Mouse (Mus musculus) embryo, embryonic 10 days (tissue): ENCODE measurements around the gene Adgrb2.
A peak's percentile ranks its signal among the peaks of the same experiment; 100 is the strongest.

ENCODE experiments used
- DNase-seq: peaks from one replicate; pipeline ENCODE4 v3.0.0-alpha.2; 2015; ENCODE audit warnings: low spot score

Gene Adgrb2

DNA sequence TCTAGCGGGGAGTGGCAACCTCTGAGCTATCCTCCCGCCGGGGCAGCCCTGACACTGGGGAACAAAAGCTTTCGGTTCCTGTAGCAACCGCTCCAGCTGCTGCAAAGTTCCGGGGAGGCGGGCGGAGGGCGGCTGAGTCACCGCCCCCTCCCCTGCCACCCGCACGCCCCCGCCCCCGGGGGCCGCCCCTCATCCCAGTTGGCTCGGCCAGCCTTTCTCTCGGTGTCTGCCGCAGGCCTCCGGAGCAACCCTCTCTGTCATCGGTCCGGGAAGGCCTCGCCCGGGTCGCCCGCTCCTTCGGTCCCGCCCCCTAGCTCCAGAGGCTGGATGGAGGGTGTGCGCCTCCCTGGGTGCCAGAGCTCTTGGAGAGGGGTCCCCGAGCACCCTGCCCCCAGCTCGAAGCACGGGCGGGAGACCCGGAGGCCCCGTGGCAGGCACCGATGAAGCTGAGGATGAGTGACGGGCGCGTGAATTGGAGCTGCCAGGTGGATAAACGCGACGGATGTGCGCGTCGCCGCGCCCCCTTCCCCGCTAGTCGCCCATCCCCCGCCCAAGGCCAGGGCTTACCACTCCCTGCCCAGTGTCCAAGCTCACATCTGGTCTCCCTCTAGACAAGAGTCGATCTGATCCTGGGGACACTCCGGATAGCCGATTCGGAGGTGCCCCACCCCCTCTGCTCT is 3.3 kb downstream of the Adgrb2 start:
- DNase-seq, result peak; percentile 67

DNA sequence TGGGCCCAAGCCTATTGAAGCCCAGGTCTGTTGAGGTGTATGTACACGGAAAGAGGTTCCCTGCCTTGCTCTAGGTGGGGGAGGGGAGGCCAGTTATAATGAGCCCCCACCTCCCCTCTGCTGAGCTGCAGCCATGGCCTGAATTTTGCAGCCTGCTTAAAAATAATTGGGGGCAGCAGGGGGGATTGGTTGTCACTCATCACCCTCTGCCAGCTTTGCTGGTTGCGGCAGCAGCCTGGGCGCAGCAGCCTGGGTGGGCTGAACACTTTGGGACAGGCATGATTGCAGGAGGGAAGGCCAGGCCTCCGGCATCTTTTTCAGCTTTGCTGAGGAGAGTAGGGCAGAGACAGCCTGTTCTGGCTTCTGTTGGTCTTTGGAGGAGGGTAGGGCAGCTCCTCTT is 5.3 kb downstream of the Adgrb2 start:
- no peak for DNase-seq

DNA sequence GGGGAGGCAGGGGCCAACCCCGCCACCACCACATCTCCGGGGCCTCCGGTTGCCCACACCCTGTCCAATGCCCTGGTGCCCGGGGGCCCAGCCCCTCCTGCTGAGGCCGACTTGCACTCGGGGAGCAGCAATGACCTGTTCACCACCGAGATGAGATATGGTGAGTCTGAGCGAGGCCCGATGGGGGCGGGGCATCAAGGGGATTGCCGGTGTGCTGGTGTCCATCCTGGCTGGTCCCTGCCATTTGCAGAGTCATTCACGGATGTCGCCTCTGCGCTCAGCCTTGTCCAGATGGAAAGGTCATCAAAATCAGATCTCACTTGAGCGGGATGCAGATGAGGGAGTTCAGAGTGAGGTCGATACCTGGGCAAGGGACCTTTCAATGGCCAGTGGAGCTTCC is 8.1 kb downstream of the Adgrb2 start:
- DNase-seq, result peak; percentile 19

DNA sequence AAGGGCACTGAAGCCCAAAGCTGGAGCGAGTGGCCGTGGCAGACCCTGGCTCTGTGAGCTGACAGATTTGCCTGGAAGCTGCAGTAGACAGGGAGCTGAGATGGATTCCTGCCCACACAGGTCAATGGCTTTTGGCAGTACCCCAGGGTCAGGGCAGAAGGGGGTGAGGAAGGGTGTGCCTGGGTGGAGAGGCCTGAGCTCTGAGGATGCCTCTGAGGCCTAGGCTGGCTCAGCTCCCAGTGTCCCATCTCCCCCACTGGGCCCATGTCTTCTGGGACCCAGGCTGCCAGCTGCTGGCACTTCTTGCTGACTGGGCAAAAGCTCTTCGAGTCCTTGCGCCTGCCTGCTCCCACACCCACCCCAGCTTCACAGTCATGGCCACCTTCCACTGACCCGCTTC is 8.5 kb downstream of the Adgrb2 start:
- no peak for DNase-seq

DNA sequence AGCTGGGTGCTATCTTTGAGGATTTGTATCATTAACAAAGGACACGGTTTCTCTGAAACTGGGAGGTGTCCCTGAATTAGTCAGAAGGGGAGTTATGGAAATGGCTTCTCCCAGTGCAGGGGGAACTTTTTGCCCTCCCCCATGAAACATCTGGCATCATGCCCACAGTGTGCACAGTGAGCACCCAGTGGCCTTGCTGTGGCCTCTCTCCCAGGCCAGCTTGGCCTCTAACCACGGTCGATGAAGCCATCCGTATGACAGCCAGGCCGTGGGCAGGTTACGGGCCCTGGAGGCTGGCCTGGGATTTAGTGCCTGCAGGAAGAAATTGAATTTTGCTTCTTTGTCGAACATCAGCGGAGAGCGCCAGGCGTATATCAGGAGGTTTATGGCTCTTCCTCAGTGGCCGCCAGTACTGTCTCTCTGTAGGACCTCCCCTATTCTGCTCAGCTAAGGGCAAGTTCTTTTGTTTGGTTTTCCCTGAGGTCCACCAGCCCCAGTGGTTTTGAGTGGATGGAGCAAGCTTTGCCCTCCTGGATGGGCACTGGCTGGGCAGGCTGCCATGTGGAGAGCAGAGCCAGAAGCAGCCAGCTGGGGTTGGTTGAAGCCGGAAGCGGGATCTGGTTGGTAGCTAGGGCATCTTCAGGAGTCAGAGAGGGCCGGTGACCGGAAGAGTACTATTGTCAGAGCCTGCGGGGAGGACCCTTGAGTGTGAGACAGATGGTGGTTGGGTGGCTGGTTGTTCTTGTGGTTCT is 9.4 kb downstream of the Adgrb2 start:
- no peak for DNase-seq

DNA sequence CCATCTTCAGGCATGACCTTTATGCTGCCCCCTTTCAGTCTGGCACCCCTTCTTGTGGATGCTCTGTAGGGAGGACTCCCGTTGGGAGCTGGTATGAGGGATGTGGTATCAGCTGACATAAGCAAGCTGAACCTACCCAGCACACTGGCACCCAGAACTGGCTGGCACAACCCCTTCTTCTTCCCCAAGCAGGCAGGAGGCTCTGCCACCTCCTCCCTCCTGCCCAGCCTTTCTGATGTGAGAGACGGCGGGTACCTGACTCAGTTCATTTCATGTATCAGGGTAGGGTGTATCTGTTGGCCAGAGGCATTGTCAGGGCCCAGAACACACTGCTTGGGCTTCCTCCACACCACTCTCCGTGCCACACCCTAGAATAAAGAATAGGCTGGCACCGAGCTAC is 10.1 kb downstream of the Adgrb2 start:
- DNase-seq, result no peak

DNA sequence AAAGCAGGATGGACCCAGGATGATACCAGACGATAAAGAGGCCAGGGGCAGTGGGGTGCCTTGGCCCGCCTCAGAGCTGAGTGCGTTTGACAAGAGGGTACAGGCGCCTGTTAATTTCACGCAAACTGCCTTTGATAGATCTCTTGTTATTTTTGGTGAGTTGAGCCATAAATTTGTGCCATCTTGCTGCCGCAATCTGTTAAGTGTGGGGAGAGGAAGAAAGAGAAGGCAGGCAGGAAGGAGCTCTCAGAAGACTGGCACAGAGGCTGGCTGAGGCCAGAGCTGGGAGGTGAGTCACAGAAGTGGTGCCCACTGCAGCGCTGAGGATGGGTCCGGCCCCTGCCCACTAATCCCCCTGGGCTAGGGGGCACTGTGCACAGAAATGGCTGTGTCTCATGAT is 10.6 kb downstream of the Adgrb2 start:
- no peak for DNase-seq

DNA sequence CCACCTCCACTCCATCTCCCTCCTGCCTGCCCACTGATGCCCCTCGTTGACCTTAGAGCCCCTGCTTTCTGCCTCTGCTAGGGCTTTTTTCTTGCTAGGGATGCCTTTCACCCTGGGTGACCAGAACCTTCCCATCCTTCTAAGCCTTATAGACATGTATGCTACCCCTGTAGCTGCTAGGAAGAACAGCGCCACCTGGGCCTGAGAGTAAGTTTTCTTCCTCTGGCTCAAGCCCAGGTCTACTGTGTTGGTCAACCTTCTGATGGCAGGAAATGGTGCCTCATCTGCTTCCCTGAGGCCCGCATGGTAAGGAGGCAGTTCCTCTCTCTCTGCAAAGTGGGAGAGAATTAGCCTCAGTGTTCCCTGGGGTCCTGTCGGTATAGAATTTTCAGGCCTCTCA is 11.3 kb downstream of the Adgrb2 start:
- DNase-seq, result no peak

DNA sequence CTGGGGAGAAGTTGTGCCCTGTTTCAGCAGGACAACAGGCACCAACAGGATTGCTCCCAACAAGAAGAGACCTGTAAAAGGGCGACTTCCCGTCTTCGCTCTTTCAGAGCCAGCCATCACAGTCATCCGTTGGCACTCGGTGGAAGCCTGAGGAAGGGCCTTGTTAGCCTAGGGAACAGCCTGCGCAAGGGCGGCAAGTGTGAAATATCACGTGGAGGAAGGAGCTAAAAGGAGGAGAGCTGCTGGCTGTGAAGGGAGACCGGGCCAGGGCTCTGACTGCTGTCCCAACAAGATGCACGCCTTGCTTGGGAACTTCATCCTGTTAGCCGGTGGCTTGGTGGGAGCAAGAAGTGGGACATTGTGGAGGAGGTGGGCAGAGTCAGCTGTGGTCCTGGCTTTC is 13.5 kb downstream of the Adgrb2 start:
- DNase-seq, result no peak

DNA sequence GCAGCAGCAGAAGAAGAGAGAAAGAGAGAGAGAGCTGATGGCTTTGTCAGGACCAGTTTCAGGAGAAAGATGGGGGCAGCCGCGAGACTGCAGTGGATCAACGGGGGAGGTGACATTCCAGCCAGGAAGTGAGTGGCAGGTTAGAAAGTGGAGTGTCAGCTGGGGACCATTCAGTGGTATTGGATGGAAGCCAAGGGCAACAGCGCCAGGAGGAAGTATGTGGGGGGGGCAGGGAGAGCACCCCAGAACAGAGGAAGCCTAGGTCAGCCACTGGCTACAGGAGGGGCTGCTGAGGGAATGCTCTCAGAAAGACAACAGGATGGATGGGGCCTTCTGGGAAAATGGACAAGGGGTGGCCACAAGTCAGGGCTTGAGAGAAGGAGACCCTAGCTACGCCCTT is 17.0 kb downstream of the Adgrb2 start:
- DNase-seq, result no peak

DNA sequence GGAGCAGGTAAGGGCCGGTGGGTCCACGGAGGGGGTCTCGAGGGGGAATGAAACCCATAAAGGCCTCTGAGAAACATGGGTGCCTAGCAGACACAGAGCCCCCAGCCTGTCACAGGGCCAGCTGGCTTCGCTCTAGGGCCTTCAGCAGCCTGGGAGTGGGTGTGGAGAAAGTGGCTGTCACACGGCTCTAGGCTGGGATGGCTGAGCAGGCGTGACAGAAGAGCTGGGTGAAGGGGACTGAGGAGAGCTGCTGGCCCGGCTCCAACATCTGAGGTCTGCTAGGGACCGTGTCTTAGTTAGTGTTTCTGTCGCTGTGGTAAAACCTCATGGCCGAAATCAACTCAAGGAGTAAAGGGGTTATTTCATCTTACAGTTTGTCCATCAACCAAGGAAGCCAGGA is 17.5 kb downstream of the Adgrb2 start:
- no peak for DNase-seq

DNA sequence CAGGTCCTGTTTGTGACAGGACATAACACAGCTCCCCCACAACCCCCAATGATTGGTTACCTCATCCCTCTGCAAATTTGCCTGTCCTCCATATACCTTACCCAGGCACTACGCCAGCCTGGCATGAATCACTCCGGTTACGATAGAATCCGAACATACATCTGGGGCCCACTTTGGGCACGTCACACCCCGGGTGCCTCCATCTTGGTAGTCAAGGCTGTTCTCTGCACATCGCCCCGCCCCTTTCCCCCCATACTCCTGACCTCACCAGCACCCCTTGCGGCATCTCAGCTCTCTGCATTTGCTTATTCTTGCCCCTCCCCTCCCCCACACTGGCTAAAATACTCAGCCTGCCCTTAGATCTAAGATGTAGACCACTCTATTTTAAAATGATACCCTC is 20.9 kb downstream of the Adgrb2 start:
- no peak for DNase-seq

DNA sequence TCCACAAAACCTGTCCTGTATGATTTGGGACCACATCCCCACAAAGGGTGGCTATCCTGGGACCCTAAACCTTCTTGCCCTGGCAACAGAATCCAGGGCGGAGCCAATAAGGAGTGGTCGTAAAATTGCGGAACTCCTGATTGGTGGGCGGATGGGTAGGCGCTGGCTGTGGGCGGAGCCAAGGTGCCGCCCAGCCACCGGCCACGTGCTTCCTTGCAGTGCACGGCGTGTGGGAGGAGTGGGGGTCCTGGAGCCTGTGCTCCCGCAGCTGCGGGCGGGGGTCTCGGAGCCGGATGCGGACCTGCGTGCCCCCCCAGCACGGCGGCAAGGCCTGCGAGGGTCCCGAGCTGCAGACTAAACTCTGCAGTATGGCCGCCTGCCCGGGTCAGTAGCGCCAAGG is 21.9 kb downstream of the Adgrb2 start:
- peak; percentile 69 for DNase-seq

DNA sequence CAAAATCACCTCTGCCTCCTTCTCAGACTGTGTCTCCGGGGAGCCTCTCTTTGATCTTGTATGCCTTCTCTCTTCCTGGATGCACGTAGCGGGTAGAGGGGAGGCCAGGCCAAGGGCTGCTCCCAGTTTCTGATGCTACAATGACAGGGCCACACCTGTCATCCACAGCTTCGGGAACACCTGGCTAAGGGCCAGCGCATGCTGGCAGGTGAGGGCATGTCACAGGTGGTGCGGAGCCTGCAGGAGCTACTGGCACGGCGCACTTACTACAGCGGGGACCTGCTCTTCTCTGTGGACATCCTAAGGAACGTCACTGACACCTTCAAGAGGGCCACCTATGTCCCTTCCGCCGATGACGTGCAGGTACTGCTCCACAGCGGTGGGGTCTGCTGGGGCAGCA is 24.4 kb downstream of the Adgrb2 start:
- no peak for DNase-seq

DNA sequence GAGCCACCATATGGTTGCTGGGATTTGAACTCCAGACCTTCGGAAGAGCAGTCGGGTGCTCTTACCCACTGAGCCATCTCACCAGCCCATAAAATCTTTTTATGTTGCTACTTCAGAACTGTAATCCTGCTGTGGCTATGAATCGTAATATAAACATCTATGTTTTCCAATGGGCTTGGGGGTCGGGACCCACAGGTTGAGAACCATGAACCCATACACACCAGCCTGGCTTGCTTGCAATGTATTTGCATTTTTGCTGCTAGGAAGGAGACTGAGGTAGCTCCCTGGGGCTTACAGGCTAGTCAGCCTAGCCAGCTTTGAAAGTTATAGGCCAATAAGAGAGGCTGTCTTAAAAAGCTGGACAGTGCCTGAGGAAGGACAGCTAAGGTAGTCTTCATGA is 26.1 kb downstream of the Adgrb2 start:
- no peak for DNase-seq

DNA sequence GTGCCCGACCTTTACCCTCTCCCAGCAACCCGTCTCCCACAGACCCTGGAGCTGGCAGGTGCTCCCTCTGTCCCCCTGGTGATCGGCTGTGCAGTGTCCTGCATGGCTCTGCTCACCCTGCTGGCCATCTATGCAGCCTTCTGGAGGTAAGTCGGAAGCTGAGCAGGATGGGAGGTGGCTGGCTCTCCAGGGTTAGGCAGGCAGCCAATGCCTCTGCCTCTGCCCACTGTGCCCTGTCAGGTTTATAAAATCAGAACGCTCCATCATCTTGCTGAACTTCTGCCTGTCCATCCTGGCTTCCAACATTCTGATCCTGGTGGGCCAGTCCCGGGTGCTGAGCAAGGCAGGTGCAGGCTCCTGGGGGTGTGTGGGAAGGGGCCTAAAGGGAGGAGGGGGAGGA is 27.6 kb downstream of the Adgrb2 start:
- DNase-seq, result no peak

DNA sequence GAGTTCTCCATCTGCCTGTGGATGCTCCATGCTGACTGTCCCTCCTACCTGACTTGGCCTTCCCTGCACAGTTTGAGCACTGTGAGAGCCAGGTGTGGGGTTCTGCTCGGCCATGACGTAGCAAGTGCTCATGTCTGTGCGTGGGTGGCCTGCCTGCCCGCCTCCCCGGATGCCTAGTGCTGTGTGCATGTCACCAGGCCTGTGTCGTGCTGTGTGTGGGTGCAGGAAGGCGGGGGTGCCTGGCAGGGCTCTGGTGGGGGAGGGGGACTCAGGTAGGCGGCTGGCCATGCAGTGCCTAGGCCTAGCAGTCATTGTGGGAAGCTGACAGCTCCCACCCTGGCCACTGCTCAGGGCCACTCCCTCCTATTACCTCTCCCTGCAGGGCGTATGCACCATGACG is 28.4 kb downstream of the Adgrb2 start:
- DNase-seq, result no peak

DNA sequence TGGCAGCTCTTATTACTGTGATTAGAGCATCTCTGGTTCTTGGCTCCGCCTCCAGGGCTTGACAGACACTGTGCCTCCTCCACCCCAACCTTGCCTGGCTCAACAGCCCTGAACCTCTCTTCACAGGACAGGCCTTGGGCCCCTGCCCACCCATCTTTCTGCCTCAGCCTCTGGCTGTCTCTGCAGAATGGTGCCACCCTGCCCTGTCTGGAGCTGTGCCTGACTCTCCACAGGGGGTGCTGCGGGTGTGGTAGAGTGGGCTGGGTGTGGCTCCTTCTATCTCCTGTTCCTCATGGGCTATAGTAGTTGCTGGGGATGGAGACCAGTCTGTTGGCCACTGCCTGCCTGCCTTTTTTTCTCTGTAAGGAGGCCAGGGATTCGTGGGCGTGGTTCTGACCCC is 31.3 kb downstream of the Adgrb2 start:
- DNase-seq, result no peak

DNA sequence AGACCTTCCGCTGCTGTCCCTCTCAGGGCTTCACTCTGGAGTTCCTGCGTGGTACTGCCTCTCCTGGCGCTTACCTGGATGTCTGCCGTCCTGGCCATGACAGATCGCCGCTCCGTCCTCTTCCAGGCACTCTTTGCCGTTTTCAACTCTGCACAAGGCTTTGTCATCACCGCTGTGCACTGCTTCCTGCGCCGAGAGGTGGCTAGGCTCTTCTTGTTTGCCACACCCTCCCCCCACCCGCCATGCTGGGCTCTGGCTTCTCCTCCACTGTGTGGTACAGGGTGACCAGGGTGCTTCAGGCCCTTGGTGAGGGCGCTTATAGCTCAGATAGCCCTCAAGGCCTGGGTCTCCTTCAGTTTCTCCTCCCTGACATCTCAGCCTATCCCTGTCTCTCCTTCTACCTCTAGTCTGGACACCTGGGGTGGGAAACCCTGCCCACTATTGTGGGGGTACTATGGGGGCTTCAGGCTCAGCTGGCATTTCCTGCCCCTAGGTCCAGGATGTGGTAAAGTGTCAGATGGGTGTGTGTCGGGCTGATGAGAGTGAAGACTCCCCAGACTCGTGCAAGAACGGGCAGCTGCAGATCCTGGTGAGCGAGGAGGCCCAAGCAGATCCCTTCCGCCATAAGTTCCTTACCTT is 32.5 kb downstream of the Adgrb2 start:
- no peak for DNase-seq

DNA sequence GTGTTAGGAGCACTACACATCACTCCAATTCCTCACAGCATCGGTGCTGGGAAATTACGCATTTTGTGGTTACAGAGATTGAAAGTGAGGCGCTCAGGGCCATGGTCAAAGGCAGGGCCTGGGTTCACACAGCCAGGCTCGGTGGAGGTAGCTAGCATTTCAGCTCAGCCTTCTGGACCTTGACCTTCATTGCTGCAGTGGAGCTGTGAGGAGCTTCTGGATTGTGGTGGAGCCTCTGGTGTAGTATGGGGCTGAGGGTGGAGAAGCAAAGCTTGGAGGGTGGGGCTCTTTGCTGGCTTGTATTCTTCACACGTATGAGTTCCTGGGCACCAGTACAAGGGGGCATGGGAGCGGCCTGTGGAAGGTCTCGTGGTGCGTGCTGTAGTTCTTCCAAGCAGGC is 38.3 kb downstream of the Adgrb2 start:
- no peak for DNase-seq

DNA sequence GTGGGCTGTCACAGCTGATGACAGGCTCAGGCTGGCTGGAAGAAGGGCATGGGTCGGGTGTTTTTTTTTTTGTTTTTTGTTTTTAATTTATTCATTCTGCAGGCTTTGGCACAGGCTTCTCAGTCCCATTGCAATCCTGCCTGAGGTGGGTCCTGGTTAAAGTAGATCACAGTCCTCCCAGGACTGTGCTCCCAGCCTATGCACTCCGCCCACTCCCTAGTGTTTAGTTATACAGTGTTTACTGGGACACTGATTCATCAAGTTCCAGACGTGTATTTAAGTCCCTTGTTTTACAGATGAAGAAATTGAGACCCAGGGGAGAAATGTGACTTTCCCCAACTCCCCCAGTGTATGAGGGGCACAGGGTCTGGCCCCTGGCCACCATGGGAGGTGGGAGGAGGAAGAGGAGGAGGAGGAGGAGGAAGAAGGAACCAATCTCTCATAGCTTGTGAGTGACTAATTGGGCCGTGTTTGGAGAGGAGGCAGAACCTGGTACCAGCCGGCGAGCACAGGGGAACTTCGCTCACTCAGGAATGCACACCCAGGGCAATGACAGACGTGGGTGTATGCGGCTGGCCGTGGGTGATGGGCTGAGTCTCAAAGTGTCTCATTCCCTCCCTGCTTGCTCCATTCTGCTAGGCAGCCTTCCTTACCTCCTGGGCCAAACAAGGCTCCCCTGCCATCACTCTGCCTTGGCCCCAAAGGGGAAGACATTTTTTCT is 39.0 kb downstream of the Adgrb2 start:
- DNase-seq, result no peak

DNA sequence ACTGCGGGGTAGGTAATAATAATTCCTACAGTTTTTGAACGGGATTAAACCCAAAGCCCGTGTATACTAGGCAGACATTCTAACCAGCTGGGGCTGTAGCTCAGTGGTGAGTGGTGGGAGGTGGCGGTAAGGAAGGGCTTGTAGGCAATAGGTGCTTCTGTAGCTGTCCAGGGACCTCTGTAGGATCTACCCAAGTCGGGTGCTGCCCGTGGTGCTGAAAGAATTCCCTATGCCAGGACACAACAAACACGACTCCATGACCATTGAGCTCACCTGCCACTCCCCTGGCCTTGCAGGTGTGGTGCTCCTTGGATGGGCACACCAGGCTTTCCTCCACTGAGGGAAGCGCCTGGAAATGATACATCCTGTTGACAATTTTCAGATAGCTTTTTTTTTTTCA is 40.9 kb downstream of the Adgrb2 start:
- DNase-seq, result peak; percentile 47

DNA sequence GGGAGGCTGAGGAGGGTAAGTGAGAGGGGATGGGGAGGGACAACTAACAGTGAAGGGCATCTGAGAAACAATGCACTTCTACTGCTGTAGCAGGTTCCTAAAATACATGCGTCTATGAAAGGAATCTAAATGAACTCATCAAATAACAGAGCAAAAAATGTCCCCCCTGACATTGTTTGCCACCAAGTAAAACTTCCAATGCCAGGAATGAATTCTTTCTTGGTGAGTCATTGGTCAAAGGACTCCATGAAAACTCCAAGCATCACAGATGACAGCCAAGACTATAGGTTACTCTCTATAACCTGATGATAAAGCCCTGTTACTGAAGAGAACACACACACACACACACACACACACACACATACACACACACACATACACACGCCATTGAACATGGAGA is 46.5 kb downstream of the Adgrb2 start:
- no peak for DNase-seq
